Mouse (Mus musculus) spleen, adult 12 weeks (tissue): ENCODE results near the gene Nmu.

ENCODE experiments used
- DNase-seq: peaks from one replicate; pipeline ENCODE4 v3.0.0; 2022; ENCODE audit warnings: low spot score

Gene Nmu

GRCm38 (mm10) chr5:76308206-76308605 is 55.4 kb downstream of the Nmu start:
- no peak for DNase-seq

- DNase-seq = no peak
Observed at GRCm38 (mm10) chr5:76306261-76306660, 57.3 kb downstream of the Nmu start.

DNA sequence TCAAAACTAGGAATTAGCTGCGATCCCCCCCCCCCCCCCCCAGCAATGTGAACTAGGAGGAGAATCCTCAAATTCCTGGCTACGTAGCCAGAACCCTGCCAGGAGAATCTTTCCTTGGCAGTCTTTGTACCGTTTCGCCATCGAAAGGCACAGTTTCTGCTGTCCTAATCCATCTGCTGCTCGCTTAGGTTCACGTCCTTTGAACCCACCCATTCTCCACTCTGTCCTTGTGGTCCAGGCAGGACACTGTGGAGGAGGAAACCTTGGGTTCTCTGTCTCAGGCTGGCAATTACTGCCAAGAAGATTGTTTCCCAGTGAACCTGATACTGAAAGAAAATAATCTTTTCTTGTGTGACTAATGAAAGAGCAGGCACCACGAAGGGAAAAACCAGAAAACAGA is 58.0 kb downstream of the Nmu start:
- no peak for DNase-seq

DNA sequence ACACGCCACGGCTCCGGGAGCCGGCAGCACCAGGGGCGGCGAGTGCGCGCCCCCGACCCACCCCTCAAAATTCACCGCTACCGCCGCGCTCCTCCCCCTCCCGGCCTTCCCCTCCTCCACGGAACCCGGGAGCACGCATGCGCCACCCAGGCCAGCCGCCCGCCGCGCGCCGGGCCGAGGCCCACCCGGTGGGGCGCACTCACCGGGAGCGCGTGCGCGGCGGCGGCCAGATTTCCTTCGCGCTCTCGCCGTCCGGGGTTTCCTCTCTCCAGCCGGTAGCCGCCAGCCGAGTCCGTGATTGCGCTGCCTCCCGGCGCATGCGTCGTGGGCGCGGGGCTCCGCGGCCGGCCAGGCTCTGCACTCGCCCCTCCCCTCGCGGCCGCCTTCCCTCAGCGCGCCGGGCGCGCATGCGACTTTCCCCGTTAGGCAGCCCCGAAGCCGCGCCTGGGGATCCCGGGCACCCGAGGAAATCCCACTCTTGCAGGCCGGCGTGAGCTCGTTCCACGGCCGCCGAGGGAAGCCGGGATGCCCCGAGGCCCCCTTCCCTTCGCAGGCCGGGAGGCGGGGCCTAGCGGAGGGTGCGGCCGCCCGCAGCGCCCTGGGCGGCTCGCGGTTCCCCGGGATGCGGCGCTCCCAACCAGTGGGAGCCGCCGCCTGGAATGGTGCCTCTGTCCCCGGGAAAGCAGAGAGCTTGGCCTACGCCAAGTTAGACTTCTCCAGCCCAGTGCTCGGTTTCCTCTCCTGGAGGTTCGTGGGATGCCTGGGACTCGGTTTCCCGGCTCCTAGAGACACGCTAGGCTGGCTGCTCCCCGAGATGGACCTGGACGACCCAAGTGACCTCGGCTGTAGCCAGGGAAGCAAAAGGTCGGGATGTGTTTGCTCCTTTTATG is 58.9 kb downstream of the Nmu start, which contains the start of gene Clock:
TSS of gene Clock (minus strand) at position 341 of the 890 bp plus-strand sequence.
- peak; percentile 72 for DNase-seq

DNA sequence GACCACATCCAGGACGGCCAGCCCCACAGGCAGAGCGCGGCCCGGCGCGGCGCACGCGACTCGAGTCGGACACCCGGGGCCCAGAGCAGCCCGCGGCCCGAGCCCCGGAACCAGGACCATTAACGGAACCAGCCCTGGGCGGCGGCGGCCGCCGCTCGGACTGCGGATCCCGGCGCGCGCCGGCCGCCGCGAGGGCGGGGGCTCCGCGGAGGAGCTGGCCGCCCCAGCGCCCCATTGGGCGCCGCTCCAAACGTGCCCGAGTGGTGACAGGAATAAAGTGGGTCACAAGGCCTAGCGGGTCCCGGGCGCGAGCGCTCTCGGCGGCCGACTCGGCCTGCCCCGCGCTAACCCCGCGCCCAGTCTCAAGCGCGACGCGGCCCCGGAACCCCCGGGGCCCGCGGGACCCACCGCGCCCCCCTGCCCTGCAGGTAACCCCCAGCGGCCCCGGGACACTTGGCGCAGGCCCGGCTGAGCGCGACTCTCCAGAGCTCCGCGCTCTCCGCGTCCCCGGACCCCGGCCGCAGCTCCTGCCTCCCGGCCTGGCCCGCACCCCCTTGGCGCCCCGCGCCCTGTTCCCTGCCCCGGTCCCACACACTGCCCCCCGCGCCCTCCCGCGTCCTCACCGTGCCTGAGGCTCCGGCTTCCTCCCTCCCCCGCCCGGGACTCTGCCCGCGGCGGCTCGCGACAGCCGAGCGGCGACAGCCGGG is 59.7 kb downstream of the Nmu start:
- peak; percentile 38 for DNase-seq

- no peak for DNase-seq
Observed at GRCm38 (mm10) chr5:76303379-76303744, 60.2 kb downstream of the Nmu start.

- DNase-seq = no peak
Observed at GRCm38 (mm10) chr5:76302009-76302408, 61.6 kb downstream of the Nmu start.

- DNase-seq = no peak
Observed at GRCm38 (mm10) chr5:76289234-76289691, 74.3 kb downstream of the Nmu start.

DNA sequence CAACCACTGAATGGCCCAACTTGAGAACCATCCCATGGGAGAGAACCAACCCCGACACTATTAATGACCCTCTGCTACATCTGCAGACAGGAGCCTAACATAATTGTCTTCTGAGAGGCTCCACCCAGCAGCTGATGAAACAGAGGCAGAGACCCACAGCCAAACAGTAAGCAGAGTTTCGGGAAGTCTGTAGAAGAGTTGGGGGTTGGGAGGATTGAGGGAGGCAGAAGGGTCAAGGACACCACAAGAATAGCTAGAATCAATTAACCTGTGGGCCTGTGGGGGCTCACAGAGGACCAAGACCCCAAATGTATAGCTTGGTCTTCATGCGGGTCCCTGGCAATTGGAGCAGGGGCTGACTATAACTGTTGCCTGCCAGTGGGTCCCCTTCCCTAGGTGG is 75.3 kb downstream of the Nmu start:
- no peak for DNase-seq

GRCm38 (mm10) chr5:76287062-76287461 is 76.5 kb downstream of the Nmu start:
- no peak for DNase-seq

DNA sequence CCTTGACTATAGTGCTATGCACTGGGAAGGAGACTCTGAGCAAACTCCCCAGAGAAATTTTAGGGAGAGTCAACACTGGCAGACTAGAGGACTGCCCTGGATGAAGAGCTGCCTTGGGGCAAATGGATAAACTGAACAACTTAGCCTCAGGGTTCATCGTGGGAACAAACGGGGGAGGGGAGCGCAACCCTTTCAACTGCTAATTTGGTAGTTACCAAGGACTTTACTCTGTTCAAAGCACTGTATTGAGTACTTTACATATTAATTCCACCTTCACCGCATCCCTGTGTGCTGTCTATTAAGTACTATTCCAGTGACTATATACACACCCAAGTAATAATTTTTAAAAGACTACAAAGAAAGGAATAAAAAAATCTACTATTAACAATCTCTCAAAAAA is 77.9 kb downstream of the Nmu start:
- DNase-seq = no peak

GRCm38 (mm10) chr5:76283890-76284289 is 79.7 kb downstream of the Nmu start:
- no peak for DNase-seq
